Mouse (Mus musculus): ENCODE results near the gene Daam2.

DNA sequence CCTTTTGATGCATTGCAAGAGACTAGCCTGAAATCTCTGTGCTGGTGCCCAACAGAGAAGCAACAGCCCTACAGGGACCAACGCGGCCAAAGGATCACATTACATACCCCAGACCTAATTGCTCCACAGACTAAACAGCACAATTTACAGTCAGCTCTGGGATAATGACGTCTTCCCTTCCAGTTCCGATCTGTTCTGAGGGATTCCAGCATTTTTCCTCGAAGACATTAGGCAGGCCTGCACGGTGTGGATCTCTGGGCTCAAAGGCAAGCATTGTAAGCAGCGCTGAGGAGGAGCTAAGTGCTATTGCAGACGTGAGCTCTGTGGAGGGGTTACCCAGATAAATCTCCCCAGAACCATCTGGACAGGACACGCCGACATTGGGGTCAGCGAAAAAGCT, 18.3 kb upstream of the Daam2 start:
- TF ChIP-seq CTCF (IDR thresholded peaks at IDR 0.05; ENCODE audit: borderline replicate concordance, insufficient read depth, low read length) (no peak), POLR2A (IDR thresholded peaks at IDR 0.05; ENCODE audit: low read depth, low read length) (no peak)
